Mouse (Mus musculus): ENCODE results near the gene 4930402F06Rik. TPM values are rescaled to one million over a fixed set of nuclear protein-coding genes. Genes with fewer than 3 reads are reported as not detected.

Gene 4930402F06Rik
- polyA plus RNA-seq, 1 experiment from 2014 or later = not detected

DNA sequence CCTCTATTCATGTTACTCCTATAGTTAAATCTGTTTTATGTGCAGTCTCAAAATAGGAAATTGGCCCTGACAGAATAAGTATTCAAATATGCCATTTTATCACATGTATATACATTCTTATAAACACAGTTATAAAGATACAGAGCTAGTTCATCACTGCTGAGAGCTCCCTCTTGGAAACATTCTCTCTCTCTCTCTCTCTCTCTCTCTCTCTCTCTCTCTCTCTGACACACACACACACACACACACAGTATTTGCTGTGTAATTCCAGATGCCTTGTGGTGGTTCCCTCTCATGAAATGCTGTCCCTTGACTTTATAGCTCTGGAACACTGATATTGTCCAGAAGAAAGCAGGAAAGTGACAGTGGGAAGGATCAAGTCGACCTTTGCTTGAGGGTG, 58.9 kb downstream of the 4930402F06Rik start:
- ATAC-seq (ENCODE audit: low read depth) (no peak), DNase-seq (no peak)
- no peak overlapping the region for H3K4me3 ChIP-seq (replicated peaks)
- peaks cover 15% of the 10 kb centered on the region for H3K36me3 ChIP-seq
- H3K4me2 ChIP-seq = no peak overlapping the region
- WGBS (ENCODE audit: insufficient replicate concordance) = 70% methylated on average over 1 of the region's 1 CpGs
- no peaks in the 10 kb centered on the region for H3K27me3 ChIP-seq
- no peak overlapping the region for H3K9ac ChIP-seq
- H3K9me3 ChIP-seq (replicated peaks) = no peaks in the 10 kb centered on the region
- no peak overlapping the region for H3K27ac ChIP-seq
- H3K4me1 ChIP-seq (replicated peaks) = peaks cover 39% of the 10 kb centered on the region

DNA sequence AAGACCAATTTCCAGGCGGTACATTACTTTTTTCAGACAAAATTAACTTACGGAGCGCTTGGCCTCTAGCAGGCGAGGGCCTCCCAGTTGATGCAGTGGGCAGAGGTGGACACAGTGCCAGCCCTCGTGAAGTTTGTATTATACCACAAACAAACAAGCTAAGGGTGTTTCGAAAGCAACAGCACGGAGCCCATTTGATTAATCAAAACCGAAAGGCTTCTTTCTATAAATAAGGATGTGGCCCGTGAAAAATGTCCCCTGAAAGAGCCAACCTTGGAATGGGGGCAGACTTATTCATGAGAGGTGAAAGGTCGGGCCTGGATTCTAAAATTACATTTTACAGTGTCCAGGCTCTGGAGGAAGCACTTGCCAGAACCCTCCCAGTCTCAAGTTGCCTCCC, 59.6 kb downstream of the 4930402F06Rik start:
- Histone ChIP-seq H3K4me2 (peak overlapping the region; percentile 82), H3K36me3 (peaks cover 21% of the 10 kb centered on the region), H3K27me3 (no peaks in the 10 kb centered on the region), H3K27ac (peak overlapping the region; percentile 89), H3K4me3 (replicated peaks) (peak overlapping the region; percentile 90), H3K9ac (peak overlapping the region; percentile 74), H3K9me3 (replicated peaks) (no peaks in the 10 kb centered on the region), H3K4me1 (replicated peaks) (peaks cover 45% of the 10 kb centered on the region)
- WGBS (ENCODE audit: insufficient replicate concordance) = 64% methylated on average over 10 of the region's 10 CpGs
- no peak for DNase-seq
- ATAC-seq (ENCODE audit: low read depth) = no peak

DNA sequence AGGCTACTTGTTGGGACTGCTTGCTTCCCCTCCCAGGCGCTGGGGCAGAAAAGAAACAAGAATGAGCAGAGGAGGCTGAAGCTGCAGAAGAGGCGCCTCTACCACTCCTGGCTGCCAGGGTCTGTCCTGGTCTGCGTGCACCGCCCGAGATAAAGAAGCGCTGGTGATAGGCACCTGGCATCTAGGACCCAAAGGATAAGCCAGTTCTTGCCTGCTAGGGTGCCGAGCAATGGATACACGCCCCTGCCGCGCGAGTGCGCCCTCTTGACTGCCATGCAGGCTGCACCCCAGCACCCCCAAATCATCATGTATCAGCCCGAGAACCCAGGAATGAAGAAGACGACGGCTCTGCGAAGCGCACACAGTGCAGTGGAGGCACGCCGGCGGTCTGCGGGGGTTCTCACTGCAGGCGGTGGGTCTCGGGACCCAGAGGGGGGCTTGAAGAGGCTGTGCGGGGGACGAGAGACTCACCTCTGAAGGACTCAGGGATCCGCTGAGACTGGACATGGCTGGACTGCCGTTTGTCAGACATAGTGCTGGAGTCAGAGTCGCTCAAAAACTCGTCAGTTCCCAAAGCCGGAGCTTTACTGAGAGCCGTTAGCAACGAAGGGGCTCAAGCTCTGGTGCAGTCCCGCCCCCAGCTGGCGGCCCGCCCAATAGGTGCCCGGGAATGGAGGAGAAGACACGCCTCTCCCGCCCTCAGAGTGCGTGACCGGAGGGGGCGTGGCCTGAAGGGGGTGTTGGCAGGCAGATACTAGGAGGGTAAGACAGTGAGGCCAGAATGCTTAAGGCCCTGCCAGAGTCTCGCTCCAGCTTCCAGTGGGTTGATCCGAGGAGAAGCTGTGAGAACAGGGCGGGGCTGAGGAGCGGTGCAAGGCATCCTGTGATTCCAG, 60.3 kb downstream of the 4930402F06Rik start, which contains the start of gene Stom:
TSS of gene Stom (minus strand) at position 589 of the 893 bp plus-strand sequence.
- DNase-seq = peak; percentile 100
- Histone ChIP-seq H3K9me3 (replicated peaks) (no peaks in the 10 kb centered on the region), H3K9ac (peak within 1 kb of the TSS; percentile 97), H3K27me3 (no peaks in the 10 kb centered on the region), H3K4me1 (replicated peaks) (peaks cover 53% of the 10 kb centered on the region), H3K36me3 (peaks cover 29% of the 10 kb centered on the region), H3K4me3 (replicated peaks) (peak within 1 kb of the TSS; percentile 90), H3K4me2 (peak within 1 kb of the TSS; percentile 82), H3K27ac (peak within 1 kb of the TSS; percentile 100)
- ATAC-seq (ENCODE audit: low read depth) = peak; percentile 94
- under 1% methylated on average over 45 of the region's 45 CpGs for WGBS (ENCODE audit: insufficient replicate concordance)

DNA sequence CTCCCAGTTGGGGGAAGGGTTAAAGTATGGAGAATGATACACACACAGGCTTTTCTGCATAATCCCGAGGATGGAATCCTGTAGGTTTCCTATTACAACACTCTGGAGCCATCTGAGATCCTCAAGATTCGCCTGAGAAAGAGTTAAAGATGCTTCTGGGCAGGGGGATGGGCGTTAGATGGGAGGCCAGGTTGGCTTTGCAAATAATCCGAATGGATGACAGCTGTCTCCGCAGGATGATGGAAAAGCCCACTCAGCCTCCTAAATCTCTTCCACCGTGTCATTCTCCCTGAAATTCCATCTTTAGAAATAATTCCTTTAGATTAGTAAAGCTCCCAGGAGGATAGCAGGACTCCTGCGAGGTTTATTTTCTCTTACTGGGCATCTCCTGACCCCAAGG, 61.4 kb downstream of the 4930402F06Rik start:
- Histone ChIP-seq H3K27ac (peak overlapping the region; percentile 100), H3K4me2 (peak overlapping the region; percentile 82), H3K36me3 (peaks cover 31% of the 10 kb centered on the region), H3K9me3 (replicated peaks) (no peaks in the 10 kb centered on the region), H3K4me1 (replicated peaks) (peaks cover 63% of the 10 kb centered on the region), H3K4me3 (replicated peaks) (peak overlapping the region; percentile 90), H3K9ac (peak overlapping the region; percentile 97), H3K27me3 (no peaks in the 10 kb centered on the region)
- DNase-seq (no peak), ATAC-seq (ENCODE audit: low read depth) (no peak)
- 13% methylated on average over 7 of the region's 7 CpGs for WGBS (ENCODE audit: insufficient replicate concordance)

DNA sequence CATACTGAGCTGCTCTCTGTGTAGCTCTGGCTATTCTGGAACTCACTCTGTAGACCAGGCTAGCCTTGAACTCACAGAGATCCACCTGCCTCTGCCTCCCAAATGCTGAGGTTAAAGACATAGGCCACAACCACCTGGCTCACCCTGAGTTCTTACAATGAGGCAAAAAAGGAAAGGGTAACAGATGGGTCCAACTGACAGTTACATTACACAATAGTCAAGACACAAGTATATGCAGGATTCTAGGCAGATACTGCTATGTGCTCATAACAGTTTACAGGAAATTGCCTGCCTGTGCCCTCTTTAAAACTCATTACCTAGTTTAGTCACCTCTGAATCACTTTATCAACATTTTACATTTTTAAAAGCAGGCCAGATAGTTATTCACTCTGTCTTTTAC, 63.3 kb downstream of the 4930402F06Rik start:
- Histone ChIP-seq H3K4me1 (replicated peaks) (peaks cover 81% of the 10 kb centered on the region), H3K27ac (peak overlapping the region; percentile 100), H3K9ac (peak overlapping the region; percentile 97), H3K27me3 (no peaks in the 10 kb centered on the region), H3K36me3 (peaks cover 46% of the 10 kb centered on the region), H3K9me3 (replicated peaks) (no peaks in the 10 kb centered on the region), H3K4me3 (replicated peaks) (peak overlapping the region; percentile 90), H3K4me2 (peak overlapping the region; percentile 82)
- no peak for ATAC-seq (ENCODE audit: low read depth)
- no peak for DNase-seq

DNA sequence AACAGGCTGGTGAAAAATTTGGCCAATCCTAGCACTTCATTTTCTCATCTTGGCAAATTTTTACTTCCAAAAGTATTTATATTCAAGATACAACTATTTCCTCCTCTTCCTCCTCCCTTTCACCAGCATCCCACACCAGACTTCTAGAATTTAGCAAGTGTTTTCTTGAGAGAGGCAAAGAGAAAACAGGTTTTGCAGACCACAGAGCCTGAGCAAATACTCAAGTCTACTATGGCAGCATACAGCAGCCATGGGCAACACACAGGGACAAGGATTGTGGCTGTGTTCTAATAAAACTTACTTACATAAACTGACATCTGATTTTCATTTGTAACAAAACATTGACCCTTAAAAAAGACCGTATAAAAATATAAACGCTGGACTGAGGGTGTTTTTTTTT, 65.8 kb downstream of the 4930402F06Rik start:
- H3K4me1 ChIP-seq (replicated peaks) = peaks cover 91% of the 10 kb centered on the region
- H3K27ac ChIP-seq = peak overlapping the region; percentile 100
- DNase-seq (no peak), ATAC-seq (ENCODE audit: low read depth) (no peak)
- H3K4me2 ChIP-seq = peak overlapping the region; percentile 82
- peaks cover 54% of the 10 kb centered on the region for H3K36me3 ChIP-seq
- 68% methylated on average over 2 of the region's 2 CpGs for WGBS (ENCODE audit: insufficient replicate concordance)
- peak overlapping the region; percentile 90; the same call in 1 of the 2 replicates for H3K4me3 ChIP-seq (replicated peaks)
- H3K9me3 ChIP-seq (replicated peaks) = no peaks in the 10 kb centered on the region
- H3K27me3 ChIP-seq = no peaks in the 10 kb centered on the region
- peak overlapping the region; percentile 97; the same call in 1 of the 2 replicates for H3K9ac ChIP-seq

DNA sequence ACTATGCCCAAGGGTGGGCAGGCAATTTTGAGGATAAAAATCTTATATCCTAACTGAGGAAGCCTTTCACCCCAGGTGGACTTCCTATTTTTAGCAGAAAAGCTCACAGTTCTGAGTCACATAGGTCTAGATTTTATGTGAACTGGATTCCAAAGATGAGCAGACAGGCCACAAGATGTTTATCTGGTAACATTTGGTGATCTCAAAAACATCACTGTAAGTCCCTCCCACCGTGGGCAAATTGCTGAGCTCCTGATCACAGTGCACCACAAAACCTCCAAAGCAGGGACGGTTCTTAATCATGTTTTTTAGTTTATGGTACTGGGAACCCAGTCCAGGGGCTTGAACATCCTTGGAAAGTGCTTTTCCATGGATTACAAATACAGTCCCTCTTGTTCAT, 67.9 kb downstream of the 4930402F06Rik start:
- WGBS (ENCODE audit: insufficient replicate concordance) = 50% methylated on average over 2 of the region's 2 CpGs
- H3K4me3 ChIP-seq (replicated peaks) = peak overlapping the region; percentile 47
- H3K9me3 ChIP-seq (replicated peaks) = no peaks in the 10 kb centered on the region
- peaks cover 68% of the 10 kb centered on the region for H3K36me3 ChIP-seq
- peak overlapping the region; percentile 70 for H3K4me2 ChIP-seq
- no peak for DNase-seq
- H3K27me3 ChIP-seq = no peaks in the 10 kb centered on the region
- peak overlapping the region; percentile 70 for H3K9ac ChIP-seq
- H3K27ac ChIP-seq = peak overlapping the region; percentile 98
- ATAC-seq (ENCODE audit: low read depth) = no peak
- H3K4me1 ChIP-seq (replicated peaks) = peaks cover 99% of the 10 kb centered on the region

DNA sequence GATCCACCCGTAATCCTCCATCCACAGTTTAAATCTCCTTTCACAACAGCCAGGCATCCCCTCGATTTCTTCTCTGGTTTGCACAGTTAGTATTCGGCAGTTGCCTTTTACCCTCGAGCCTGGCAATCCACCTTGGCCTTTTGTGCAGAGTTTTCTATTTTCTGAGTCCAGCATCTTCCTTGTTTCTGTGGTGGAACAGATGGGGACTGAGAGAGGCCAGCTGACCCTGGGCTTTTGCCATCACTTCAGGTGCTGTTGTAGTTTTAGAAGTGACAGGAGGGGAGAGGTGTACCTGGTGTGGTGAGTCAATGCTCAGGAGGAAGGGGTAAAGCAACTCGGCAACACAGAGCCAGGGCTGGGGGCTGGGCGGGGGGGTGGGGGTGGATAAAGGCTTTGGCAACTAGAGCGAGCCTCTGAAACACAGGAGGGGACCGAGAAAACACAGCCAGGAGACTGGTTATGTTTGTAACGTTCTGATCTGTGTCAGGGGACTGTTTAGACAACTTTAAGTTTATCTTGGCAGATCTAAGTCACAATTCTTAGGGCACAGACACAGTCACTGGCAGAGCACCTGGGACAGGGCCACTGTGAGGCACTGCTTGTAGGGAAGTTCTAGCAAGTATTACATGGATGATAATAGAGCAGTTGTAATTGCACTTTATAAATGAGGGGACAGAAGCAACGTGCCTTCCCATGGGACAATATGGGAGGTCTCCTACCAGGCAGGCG, 68.7 kb downstream of the 4930402F06Rik start:
- peak overlapping the region; percentile 70 for H3K9ac ChIP-seq
- peak overlapping the region; percentile 70 for H3K4me2 ChIP-seq
- peak overlapping the region; percentile 98 for H3K27ac ChIP-seq
- peaks cover 71% of the 10 kb centered on the region for H3K36me3 ChIP-seq
- ATAC-seq (ENCODE audit: low read depth) (peak; percentile 11; the same call in 1 of the 2 replicates), DNase-seq (no peak)
- no peaks in the 10 kb centered on the region for H3K27me3 ChIP-seq
- 34% methylated on average over 11 of the region's 11 CpGs for whole genome bisulfite sequencing (ENCODE audit: insufficient replicate concordance)
- peaks cover 99% of the 10 kb centered on the region for H3K4me1 ChIP-seq (replicated peaks)
- no peaks in the 10 kb centered on the region for H3K9me3 ChIP-seq (replicated peaks)
- H3K4me3 ChIP-seq (replicated peaks) = peak overlapping the region; percentile 47

DNA sequence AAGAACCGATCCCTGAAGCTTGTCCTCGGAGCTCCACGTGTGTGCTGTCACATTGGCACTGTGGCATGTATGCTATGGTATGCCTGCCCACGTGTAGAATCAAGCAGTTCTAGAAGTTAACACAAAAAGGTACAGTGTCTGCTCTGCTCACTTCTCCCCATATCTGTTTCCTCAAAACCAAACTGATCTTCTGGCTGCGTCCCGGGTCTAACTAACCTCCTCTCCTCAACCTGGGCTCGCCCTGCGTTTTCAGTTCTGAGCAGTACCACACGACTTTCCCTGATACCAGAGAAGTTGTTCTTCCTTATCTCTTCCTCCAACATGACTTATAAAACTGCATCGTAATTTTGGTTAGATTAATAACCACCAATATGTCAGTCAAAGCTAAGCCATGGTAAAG, 69.4 kb downstream of the 4930402F06Rik start:
- Histone ChIP-seq H3K9ac (peak overlapping the region; percentile 70), H3K9me3 (replicated peaks) (no peaks in the 10 kb centered on the region), H3K36me3 (peaks cover 71% of the 10 kb centered on the region), H3K4me1 (replicated peaks) (peaks cover 99% of the 10 kb centered on the region), H3K4me3 (replicated peaks) (peak overlapping the region; percentile 47), H3K27ac (peak overlapping the region; percentile 98), H3K27me3 (no peaks in the 10 kb centered on the region), H3K4me2 (peak overlapping the region; percentile 70)
- peak; percentile 64 for DNase-seq
- WGBS (ENCODE audit: insufficient replicate concordance) = 21% methylated on average over 10 of the region's 10 CpGs
- ATAC-seq (ENCODE audit: low read depth) = peak; percentile 81

DNA sequence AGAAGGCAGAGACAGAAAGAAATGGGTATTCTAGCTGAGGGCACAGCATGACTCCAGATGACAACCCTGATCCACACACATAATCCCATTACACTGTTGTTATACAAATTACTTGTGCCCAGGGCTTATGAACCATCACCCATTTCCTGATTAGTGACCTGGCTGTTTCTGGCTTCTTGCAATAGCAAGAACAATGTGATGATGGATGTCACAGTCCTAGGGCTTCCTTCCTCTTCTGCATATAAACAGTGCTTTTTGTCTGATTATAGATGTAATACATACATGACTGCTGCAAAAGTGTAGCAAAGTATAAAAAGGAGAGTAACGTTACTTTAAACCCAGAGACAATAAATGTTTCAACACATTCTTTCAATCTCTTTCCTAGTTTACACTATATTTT, 70.0 kb downstream of the 4930402F06Rik start:
- Histone ChIP-seq H3K27ac (peak overlapping the region; percentile 98), H3K27me3 (no peaks in the 10 kb centered on the region)
- DNase-seq = no peak

DNA sequence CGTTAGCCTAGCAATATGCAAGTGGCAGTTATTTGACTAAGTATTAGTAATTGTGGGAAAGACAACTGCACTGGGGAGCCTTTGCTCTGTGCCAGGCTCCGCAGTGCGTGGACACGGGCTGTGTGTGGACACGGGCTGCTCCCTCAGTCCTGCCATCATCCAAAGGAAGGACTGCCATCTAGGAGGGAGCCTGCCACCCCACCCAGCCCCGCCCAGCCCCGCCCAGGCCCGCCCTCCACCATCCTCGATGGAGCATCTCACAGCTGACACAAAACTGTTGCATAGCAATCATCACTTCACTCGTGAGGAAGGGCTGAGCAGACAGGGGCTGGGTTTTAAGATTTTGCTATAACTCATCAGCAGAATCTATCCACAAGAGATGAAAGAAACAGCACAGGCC, 71.0 kb downstream of the 4930402F06Rik start:
- DNase-seq (no peak), ATAC-seq (ENCODE audit: low read depth) (peak; percentile 75)
- H3K9me3 ChIP-seq (replicated peaks) = no peaks in the 10 kb centered on the region
- H3K27me3 ChIP-seq = no peaks in the 10 kb centered on the region
- H3K4me2 ChIP-seq = peak overlapping the region; percentile 70
- WGBS (ENCODE audit: insufficient replicate concordance) = 43% methylated on average over 10 of the region's 10 CpGs
- H3K9ac ChIP-seq = peak overlapping the region; percentile 63
- peak overlapping the region; percentile 40 for H3K4me3 ChIP-seq (replicated peaks)
- peaks cover 98% of the 10 kb centered on the region for H3K4me1 ChIP-seq (replicated peaks)
- H3K27ac ChIP-seq = peak overlapping the region; percentile 98
- H3K36me3 ChIP-seq = peaks cover 76% of the 10 kb centered on the region

More for the DNA sequence above, 70.0 kb downstream of the 4930402F06Rik start:
- Histone ChIP-seq H3K9ac (peak overlapping the region; percentile 63), H3K4me2 (peak overlapping the region; percentile 70), H3K9me3 (replicated peaks) (no peaks in the 10 kb centered on the region), H3K4me3 (replicated peaks) (peak overlapping the region; percentile 40), H3K36me3 (peaks cover 71% of the 10 kb centered on the region), H3K4me1 (replicated peaks) (peaks cover 99% of the 10 kb centered on the region)
- ATAC-seq (ENCODE audit: low read depth) = no peak
- WGBS (ENCODE audit: insufficient replicate concordance) = 72% methylated on average over 1 of the region's 1 CpGs
